Mouse (Mus musculus) heart, adult 2 months (tissue): ENCODE data around the gene Gnb1l.

ENCODE experiments used
- CTCF ChIP-seq: fragments of 200-600 bp; IDR thresholded peaks from 2 replicates; pipeline ENCODE4 v1.8.1; 2022; ENCODE audit warnings: antibody characterized with exemption, mild to moderate bottlenecking, moderate library complexity
- EP300 ChIP-seq: fragments of 200-500 bp; IDR thresholded peaks from 2 replicates; pipeline ENCODE4 v1.6.1; 2011; ENCODE audit warnings: low read depth, low read length, control low read depth; ENCODE audit not compliant: insufficient read depth

DNA sequence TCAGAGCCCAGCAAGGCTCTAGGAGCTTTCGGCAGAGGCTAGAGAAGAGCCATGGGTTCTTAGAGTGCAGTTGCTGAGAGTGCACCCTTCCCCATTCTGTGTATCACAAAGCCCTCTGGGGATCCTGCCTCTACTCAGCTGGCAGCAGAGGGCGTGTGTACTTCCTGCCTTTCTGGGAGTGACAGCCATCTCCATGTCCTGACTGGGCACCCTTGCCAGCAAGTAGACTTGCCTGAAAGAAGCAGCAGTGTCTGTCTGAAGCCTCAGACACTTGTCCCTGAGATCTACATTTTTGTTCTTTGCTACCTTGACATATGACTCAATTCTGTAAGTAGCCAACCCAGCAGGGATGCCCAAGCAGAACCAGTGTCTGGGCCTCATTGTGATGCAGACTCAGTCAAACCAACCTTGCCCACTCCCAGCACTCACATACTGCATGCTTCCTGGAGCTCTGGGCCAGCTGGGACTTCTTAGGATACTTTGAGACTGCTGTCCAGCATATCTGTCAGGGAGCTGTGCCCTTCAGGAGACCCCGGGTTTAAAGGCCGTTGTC is 17.5 kb upstream of the Gnb1l start:
- TF ChIP-seq CTCF (no peak), EP300 (no peak)
